Mouse (Mus musculus): ENCODE measurements at regions not wholly inside any gene's neighbourhood (a gene's known extent, or its start where the extent isn't known, plus 50 kb on each side); places are given as distances from the start of the nearest gene placed in this dataset.

DNA sequence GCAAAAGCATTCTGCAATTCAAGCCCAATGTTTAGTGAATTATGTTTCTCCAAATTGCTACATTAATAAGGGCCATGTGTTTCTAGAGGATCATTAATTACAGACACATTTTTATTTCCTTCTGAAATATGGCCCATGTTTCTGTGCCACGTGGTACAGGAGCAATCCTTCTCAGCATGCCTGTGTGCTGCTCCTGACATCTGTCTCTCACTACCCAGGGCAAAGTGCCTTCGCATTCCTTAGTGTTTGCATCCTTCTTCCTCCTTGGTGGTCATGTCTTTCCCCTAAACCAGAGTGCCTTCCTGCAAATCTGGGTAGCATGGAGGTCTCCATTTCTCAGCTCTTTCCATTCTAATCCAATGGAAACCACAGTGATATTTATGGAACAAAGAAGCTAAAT is 832.7 kb upstream of the Fam160b2 start:
- no peak for DNase-seq (ENCODE audit: low read depth)

All from fibroblast of lung, adult 2 months (primary cell).